Mouse (Mus musculus) hindbrain, embryonic 15.5 days (tissue): Measurements from ENCODE around the gene Tmem254a. TPM values are rescaled to one million over a fixed set of nuclear protein-coding genes. Genes with fewer than 3 reads are reported as not detected.
"Not testable (repeated sequence)": the region's sequence is repeated elsewhere in the genome, so short reads cannot be mapped to it uniquely, and the experiment has no call there.

Source experiments
- ATAC-seq: fragments of 200-750 bp; cut with Nextera tagmentation; 2 replicates; pipeline ENCODE4 v1.8.0; 2017; ENCODE audit warnings: low read depth, moderate number of reproducible peaks, moderate TSS enrichment; ENCODE audit not compliant: low FRiP score
- H3K27ac ChIP-seq: fragments of 300-500 bp; sonication (generic); replicated peaks from 2 replicates; pipeline ENCODE4 v1.5.1; 2015; ENCODE audit warnings: mild to moderate bottlenecking, inconsistent platforms
- H3K27me3 ChIP-seq: fragments of 300-500 bp; sonication (generic); 2 replicates; pipeline ENCODE4 v1.6.1; 2015; ENCODE audit warnings: control low read depth, inconsistent platforms
- H3K36me3 ChIP-seq: fragments of 300-500 bp; sonication (generic); 2 replicates; pipeline ENCODE4 v1.6.1; 2015; ENCODE audit warnings: control low read depth, inconsistent platforms
- H3K4me1 ChIP-seq: fragments of 300-500 bp; sonication (generic); replicated peaks from 2 replicates; pipeline ENCODE4 v1.6.1; 2015; ENCODE audit warnings: control low read depth, inconsistent platforms
- H3K4me2 ChIP-seq: fragments of 300-500 bp; sonication (generic); 2 replicates; pipeline ENCODE4 v1.6.1; 2015; ENCODE audit warnings: moderate library complexity, mild to moderate bottlenecking, inconsistent platforms
- H3K4me3 ChIP-seq: fragments of 300-500 bp; sonication (generic); 2 replicates; pipeline ENCODE4 v1.5.1; 2015; ENCODE audit warnings: mild to moderate bottlenecking, inconsistent platforms
- H3K9ac ChIP-seq: fragments of 300-500 bp; sonication (generic); 2 replicates; pipeline ENCODE4 v1.6.1; 2015; ENCODE audit warnings: inconsistent platforms
- H3K9me3 ChIP-seq: fragments of 300-500 bp; sonication (generic); 2 replicates; pipeline ENCODE4 v1.6.1; 2016; ENCODE audit warnings: control low read depth, inconsistent platforms
- WGBS: fragments of 180-500 bp; shearing (Covaris S2); methylation state at CpG from one replicate; pipeline ENCODE4 v1.1.7; 2015; 5-methylcytosine and 5-hydroxymethylcytosine counted together
- polyA plus RNA-seq: library from polyadenylated mRNA; unstranded; fragments of >200 nt; fragmentation: Nextera tagmentation; extraction: Ambion mirVana; gene quantifications from 2 replicates; pipeline ENCODE4 v1.2.1, GENCODE M21; 2015

Gene Tmem254a
- polyA plus RNA-seq, 1 experiment from 2014 or later = 8.0 TPM

GRCm38 (mm10) chr14:25885886-25886285 lies 41.6 kb downstream of the Tmem254a start:
- not testable (repeated sequence) for ATAC-seq, H3K4me3 ChIP-seq, H3K9ac ChIP-seq, H3K4me2 ChIP-seq, H3K27me3 ChIP-seq, H3K9me3 ChIP-seq, H3K4me1 ChIP-seq, H3K36me3 ChIP-seq, H3K27ac ChIP-seq
- WGBS = no CpG with 5 or more reads among the region's 12 CpGs

DNA sequence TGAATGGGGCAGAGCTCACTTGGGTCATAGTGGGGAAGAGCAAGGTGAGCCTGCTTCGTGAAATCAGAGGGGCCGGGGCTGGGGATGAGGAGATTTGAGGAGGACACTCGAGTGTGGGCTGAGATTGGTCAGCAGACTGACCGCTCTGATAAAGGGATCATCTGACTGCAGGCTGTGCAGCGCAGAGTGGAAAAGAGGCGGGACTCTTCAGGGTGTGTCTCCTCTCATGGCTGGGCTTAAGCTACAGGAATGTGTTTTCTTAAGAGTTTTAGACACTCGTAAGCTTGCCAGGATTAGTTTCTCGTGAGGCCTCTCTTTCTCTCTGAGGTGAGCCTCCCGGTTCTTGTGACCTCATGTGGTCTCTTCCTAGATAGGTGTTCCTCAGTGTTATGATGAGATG lies 45.7 kb downstream of the Tmem254a start:
- not testable (repeated sequence) for H3K9ac ChIP-seq, ATAC-seq, H3K4me2 ChIP-seq, H3K9me3 ChIP-seq, H3K36me3 ChIP-seq, H3K4me3 ChIP-seq, H3K27me3 ChIP-seq, H3K4me1 ChIP-seq, H3K27ac ChIP-seq
- no CpG with 5 or more reads among the region's 9 CpGs for WGBS

- H3K36me3 ChIP-seq, ATAC-seq, H3K27me3 ChIP-seq, H3K4me1 ChIP-seq, H3K27ac ChIP-seq, H3K9ac ChIP-seq, H3K4me2 ChIP-seq, H3K9me3 ChIP-seq, H3K4me3 ChIP-seq: not testable (repeated sequence)
- no CpG with 5 or more reads among the region's 7 CpGs for WGBS
Observed at GRCm38 (mm10) chr14:25876640-25877039, 50.8 kb downstream of the Tmem254a start.

Other genes with a start within 250 kb of the Tmem254a start
- 33.2 and 40.7 TPM in 2 replicates for gene Ppif, start 233.5 kb downstream of the Tmem254a start, polyA plus RNA-seq
- gene Zcchc24, start 158.6 kb downstream of the Tmem254a start, polyA plus RNA-seq = 15.7 and 16.1 TPM in 2 replicates
- gene Anxa11, start 85.5 kb downstream of the Tmem254a start, polyA plus RNA-seq = 3.1 and 3.6 TPM in 2 replicates
- not detected in 2 replicates for gene Plac9a, start 24.6 kb downstream of the Tmem254a start, polyA plus RNA-seq
- not detected in 2 replicates for gene Cphx1, start 10.6 kb upstream of the Tmem254a start, polyA plus RNA-seq
- 1.4 and 1.9 TPM in 2 replicates for gene Duxbl1, start 50.9 kb upstream of the Tmem254a start, polyA plus RNA-seq
- 10.0 and 11.9 TPM in 2 replicates for gene Gm9780, start 115.0 kb upstream of the Tmem254a start, polyA plus RNA-seq
- gene Tmem254c, start 139.7 kb upstream of the Tmem254a start, polyA plus RNA-seq = 19.5 and 21.6 TPM in 2 replicates
- not detected in 2 replicates for gene Cphx2, start 153.8 kb upstream of the Tmem254a start, polyA plus RNA-seq
- gene Cphx3, start 154.6 kb upstream of the Tmem254a start, polyA plus RNA-seq = not detected in 2 replicates
- 0.56 and 3.1 TPM in 2 replicates for gene Duxbl2, start 190.7 kb upstream of the Tmem254a start, polyA plus RNA-seq